Mouse (Mus musculus) monocyte, adult 5-6 weeks (primary cell): Measurements from ENCODE around the gene Ppp1r12a. TPM values are rescaled to one million over a fixed set of nuclear protein-coding genes. Genes with fewer than 3 reads are reported as not detected.

Experiments
- ATAC-seq: fragments of 153-309, 156-312 bp; replicated peaks from 2 replicates; pipeline ENCODE4 v1.8.0; 2017; ENCODE audit warnings: mild to moderate bottlenecking; ENCODE audit not compliant: low TSS enrichment, insufficient number of reproducible peaks, severe bottlenecking, poor library complexity, low FRiP score
- total RNA-seq: library from RNA; stranded (forward); fragments of 200-1000, 200-491, 200-594 nt; gene quantifications from 3 replicates; pipeline ENCODE4 v1.2.3, GENCODE M21; 2017

The Ppp1r12a gene
- total RNA-seq, 1 experiment from 2014 or later, result 397 TPM

DNA sequence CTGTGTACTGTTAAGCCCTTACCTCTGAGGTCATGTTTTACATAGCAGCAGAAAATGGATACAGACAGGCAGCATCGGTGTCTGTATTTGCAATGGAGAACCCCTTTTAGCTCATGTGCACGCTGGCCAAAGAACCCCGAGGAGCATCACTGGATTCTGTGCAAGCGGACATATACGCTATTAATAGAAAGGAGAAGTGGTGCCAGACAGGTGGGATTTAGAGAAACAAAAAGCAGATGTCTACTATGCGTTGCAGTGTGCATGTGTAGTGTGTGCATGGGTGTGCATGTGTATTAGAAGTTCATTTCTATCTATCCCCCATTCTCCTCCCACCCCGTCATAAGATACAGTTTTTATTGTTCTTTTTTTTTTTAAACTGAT, 6.3 kb upstream of the Ppp1r12a start:
- ATAC-seq, result peak; percentile 62

GRCm38 (mm10) chr10:108156128-108156527, 5.9 kb upstream of the Ppp1r12a start:
- ATAC-seq, result no peak

- no peak for ATAC-seq
Observed at GRCm38 (mm10) chr10:108159002-108159401, 3.0 kb upstream of the Ppp1r12a start.

- ATAC-seq, result peak; percentile 33
Observed at GRCm38 (mm10) chr10:108162297-108163020, 466 bp downstream of the Ppp1r12a start.

- ATAC-seq, result no peak
Observed at GRCm38 (mm10) chr10:108163021-108163410, 1.0 kb downstream of the Ppp1r12a start.

DNA sequence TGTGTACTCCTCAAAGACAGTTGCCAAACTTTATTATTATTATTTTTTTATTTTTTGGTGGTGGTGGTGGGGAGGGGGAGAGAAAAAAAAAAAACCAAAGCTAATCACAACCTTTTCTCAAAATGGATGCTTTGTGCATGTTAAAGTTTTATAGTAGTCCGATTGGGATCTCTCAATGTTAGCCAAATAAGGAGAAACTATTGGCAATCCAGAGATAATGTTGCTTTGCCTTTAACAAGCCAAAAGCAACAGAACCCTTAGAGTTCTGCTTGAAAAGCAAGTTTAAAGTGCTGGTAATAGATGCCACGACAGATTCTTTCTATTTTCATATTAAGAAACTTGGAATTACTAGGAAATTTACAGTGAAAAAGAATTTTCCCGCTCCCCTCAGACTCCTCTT, 1.5 kb downstream of the Ppp1r12a start:
- no peak for ATAC-seq

- peak; percentile 86 for ATAC-seq
Observed at GRCm38 (mm10) chr10:108167823-108168222, 5.8 kb downstream of the Ppp1r12a start.

DNA sequence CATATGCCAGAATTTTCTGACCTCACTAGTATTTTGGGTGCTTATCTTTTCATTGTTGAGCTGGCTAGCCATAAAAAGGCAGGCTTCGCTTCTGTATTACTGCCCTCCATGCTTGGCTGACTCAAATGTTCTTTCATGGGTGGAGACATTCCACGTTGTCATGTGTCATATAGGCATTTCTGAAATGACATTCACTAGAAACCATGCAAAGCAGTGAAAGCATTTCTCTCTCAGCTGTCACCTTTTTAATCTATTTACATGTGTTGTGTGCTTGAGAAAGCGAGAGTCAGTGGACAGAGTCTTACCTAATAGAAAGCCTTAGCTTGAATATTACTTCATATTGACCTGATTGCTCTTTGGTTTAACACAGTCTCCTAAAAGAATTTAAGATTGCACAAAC, 8.8 kb downstream of the Ppp1r12a start:
- ATAC-seq, result no peak

GRCm38 (mm10) chr10:108171637-108172036, 9.6 kb downstream of the Ppp1r12a start:
- ATAC-seq, result no peak

DNA sequence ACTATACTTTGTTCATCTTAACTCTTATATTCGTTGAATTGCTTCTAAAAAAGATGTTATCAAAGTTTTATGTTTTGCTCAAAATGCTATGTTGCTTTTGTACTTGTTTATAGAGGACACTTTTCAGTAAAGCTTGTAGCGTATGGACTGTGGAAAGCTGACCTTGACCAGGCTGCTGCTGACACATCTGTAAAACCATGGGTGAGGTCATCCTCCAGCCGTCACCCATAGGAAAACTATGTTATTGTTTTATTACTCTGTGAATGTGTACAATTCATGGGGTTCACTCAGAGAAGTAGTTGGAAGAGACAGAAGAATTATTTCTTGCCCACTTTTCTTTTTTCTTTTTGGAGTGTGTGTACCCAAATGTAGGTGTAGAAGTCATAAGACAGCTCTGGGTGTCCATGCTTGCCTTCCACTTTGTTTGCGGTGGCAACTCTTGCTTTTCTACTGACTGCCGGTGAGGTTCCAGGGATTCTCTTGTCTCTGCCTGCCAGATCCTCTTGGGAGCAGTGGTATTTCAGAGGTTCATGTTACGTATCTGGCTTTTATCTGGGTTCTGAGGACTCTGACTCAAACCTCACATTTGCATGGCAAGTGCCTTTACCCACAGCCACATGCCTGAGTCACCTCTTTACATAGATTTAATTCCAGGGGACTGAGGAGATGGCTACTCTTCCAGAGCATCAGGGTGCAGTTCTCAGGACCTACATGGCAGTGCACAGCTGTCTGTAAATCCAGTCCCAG, 11.0 kb downstream of the Ppp1r12a start:
- no peak for ATAC-seq

- no peak for ATAC-seq
Observed at GRCm38 (mm10) chr10:108174107-108174506, 12.1 kb downstream of the Ppp1r12a start.

DNA sequence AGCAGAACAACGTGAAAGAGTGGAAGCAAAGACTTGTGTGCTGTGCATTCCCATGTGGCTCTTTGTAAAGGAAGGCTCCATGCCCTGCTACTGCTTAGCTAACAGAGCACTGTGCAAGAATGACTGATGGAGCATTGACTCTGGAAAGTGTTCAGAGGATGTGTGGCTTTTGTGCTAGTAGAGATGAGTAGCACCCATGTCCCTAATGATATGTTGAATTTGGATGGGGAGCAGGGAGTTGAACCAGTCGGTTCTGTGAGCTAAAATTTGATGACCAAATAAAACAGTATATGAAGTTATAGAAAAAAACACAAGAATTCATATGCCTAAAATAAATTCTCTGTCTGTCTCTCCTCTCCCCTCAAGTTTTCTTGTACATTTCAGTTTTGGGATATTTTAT, 13.9 kb downstream of the Ppp1r12a start:
- no peak for ATAC-seq

GRCm38 (mm10) chr10:108178285-108178848, 16.4 kb downstream of the Ppp1r12a start:
- ATAC-seq, result peak; percentile 83

DNA sequence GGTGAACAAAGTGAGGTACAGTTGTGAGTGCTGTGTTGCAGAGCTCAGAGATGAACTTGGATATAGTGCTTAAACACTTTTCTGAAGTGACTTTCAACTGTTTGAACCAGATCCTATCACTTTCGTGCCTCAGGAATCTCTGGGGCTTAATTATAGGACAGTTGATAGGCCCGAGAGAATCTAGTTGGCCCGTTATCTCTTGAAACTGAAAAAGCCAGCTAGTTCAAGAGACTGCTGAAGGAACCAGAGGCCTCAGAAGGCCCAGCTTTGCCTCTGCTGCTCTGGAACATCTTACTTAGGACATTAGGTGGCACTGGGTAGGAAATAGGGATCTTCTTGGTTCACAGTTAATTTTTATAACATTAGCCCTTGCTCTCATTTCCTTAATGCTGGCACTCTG, 17.4 kb downstream of the Ppp1r12a start:
- ATAC-seq, result no peak

- no peak for ATAC-seq
Observed at GRCm38 (mm10) chr10:108180313-108180712, 18.3 kb downstream of the Ppp1r12a start.

GRCm38 (mm10) chr10:108181893-108182292, 19.9 kb downstream of the Ppp1r12a start:
- ATAC-seq, result no peak

DNA sequence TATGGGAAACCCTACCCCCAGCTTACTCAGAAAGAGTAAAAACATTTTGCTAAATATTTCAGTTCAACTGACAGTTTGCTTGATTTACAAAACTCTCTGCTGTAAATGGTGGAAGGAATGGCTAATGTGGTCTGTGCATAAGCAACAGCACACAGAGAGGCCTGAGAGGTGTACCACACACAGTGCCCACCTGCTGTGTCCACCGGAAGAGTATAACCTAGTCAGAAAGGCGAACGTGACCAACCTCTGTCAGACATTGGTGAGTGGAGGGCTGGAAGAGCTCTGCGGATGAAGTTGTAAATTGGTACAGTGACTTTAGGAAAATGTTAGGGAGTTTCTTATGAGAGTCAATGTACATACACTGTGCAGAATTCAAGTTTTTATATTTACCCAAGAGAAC, 20.4 kb downstream of the Ppp1r12a start:
- no peak for ATAC-seq

- ATAC-seq, result no peak
Observed at GRCm38 (mm10) chr10:108184763-108185162, 22.8 kb downstream of the Ppp1r12a start.

DNA sequence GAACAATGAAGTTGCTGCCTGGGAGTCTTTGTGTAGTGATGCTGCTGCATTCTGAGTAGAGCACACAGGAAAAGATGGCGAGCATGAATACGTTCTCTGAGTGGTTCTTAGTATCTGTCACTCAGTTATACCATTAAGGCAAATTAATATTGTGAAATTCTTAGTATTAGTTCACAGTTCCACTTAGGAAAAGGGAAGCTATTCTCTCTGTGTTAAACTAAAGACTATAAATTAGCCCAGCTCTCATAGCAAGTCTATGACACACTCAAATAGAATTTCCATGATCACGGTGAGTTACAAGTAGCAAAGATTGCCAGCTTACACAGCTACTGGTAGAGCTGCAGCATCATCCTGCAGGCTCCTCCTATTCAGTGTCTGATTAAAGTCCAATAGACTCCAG, 23.3 kb downstream of the Ppp1r12a start:
- ATAC-seq, result peak; percentile 78

- ATAC-seq, result no peak
Observed at GRCm38 (mm10) chr10:108189303-108189702, 27.3 kb downstream of the Ppp1r12a start.
